Mouse (Mus musculus) thymus, adult 2 months (tissue): Measurements from ENCODE around the gene Smarcad1. TPM values are rescaled to one million over a fixed set of nuclear protein-coding genes. Genes with fewer than 3 reads are reported as not detected.
A peak's percentile ranks its signal among the peaks of the same experiment; 100 is the strongest.
"Not testable (repeated sequence)": the region's sequence is repeated elsewhere in the genome, so short reads cannot be mapped to it uniquely, and the experiment has no call there.

Experiments
- DNase-seq: peaks from one replicate; pipeline ENCODE4 v3.0.0; 2021
- H3K27ac ChIP-seq: fragments of 200-500 bp; 2 replicates; pipeline ENCODE4 v1.5.1; 2012; ENCODE audit warnings: low read length, control low read depth; ENCODE audit not compliant: control insufficient read depth, insufficient read depth
- H3K27me3 ChIP-seq: fragments of 200-500 bp; 2 replicates; pipeline ENCODE4 v1.6.1; 2012; ENCODE audit warnings: mild to moderate bottlenecking, low read length, moderate library complexity, mixed read lengths; ENCODE audit not compliant: control insufficient read depth, insufficient read depth
- H3K36me3 ChIP-seq: fragments of 200-500 bp; 2 replicates; pipeline ENCODE4 v1.6.1; 2012; ENCODE audit warnings: mild to moderate bottlenecking, low read length, moderate library complexity; ENCODE audit not compliant: control insufficient read depth, insufficient read depth
- H3K4me1 ChIP-seq: fragments of 200-500 bp; replicated peaks from 2 replicates; pipeline ENCODE4 v1.6.1; 2012; ENCODE audit warnings: low read length; ENCODE audit not compliant: control insufficient read depth, insufficient read depth
- H3K4me3 ChIP-seq: fragments of 200-500 bp; 2 replicates; pipeline ENCODE4 v1.5.1; 2012; ENCODE audit warnings: mild to moderate bottlenecking, low read length, control low read depth, moderate library complexity; ENCODE audit not compliant: control insufficient read depth, insufficient read depth
- CTCF ChIP-seq: fragments of 200-500 bp; IDR thresholded peaks from 2 replicates; pipeline ENCODE4 v1.5.1; 2012; ENCODE audit warnings: mild to moderate bottlenecking, control low read depth, low read length, moderate library complexity, borderline replicate concordance; ENCODE audit not compliant: control insufficient read depth, poor library complexity, insufficient read depth; ENCODE audit errors: extremely low read depth
- POLR2A ChIP-seq: fragments of 200-500 bp; IDR thresholded peaks from 2 replicates; pipeline ENCODE4 v1.6.1; 2012; ENCODE audit warnings: mild to moderate bottlenecking, low read length, control low read depth, moderate library complexity; ENCODE audit not compliant: control insufficient read depth, poor library complexity, insufficient read depth; ENCODE audit errors: extremely low read depth
- WGBS: fragments of 180-500 bp; shearing (Covaris S2); methylation state at CpG from one replicate; pipeline ENCODE4 v1.1.7; 2018; 5-methylcytosine and 5-hydroxymethylcytosine counted together
- polyA plus RNA-seq: library from polyadenylated mRNA; depleted of rRNA; stranded (reverse); fragments of >200 nt; gene quantifications from 2 replicates; pipeline ENCODE4 v1.2.3, GENCODE M21; 2012; rRNA removed

Smarcad1 gene
- 28.2 and 33.3 TPM in 2 replicates for polyA plus RNA-seq

GRCm38 (mm10) chr6:65042491-65043171 lies at the start of gene Smarcad1:
Smarcad1 (plus strand) TSS chr6:65042583.
- no peak within 1 kb of the TSS for H3K27ac ChIP-seq
- peaks cover 2% of the 10 kb centered on the region for H3K4me1 ChIP-seq
- TF ChIP-seq POLR2A (0 out of 2 replicates have a peak, but pooled peaks have one; percentile 54), CTCF (0 out of 2 replicates have a peak, but pooled peaks have one; percentile 31)
- H3K36me3 ChIP-seq: peaks cover 11% of the 10 kb centered on the region
- peak within 1 kb of the TSS; percentile 81 for H3K4me3 ChIP-seq
- DNase-seq: peak; percentile 76
- under 1% methylated on average over 81 of the region's 81 CpGs for WGBS
- no peaks in the 10 kb centered on the region for H3K27me3 ChIP-seq

- TF ChIP-seq CTCF (no peak), POLR2A (no peak)
- no peaks in the 10 kb centered on the region for H3K27me3 ChIP-seq
- no peak overlapping the region for H3K4me3 ChIP-seq
- H3K36me3 ChIP-seq: no peaks in the 10 kb centered on the region
- no peak for DNase-seq
- no peak overlapping the region for H3K27ac ChIP-seq
- 44% methylated on average over 13 of the region's 13 CpGs for WGBS
- no peaks in the 10 kb centered on the region for H3K4me1 ChIP-seq
Observed at GRCm38 (mm10) chr6:64996824-64997421, 45.5 kb upstream of the Smarcad1 start.

GRCm38 (mm10) chr6:64997805-64998204 lies 44.6 kb upstream of the Smarcad1 start:
- Histone ChIP-seq H3K4me3 (no peak overlapping the region), H3K27ac (no peak overlapping the region), H3K4me1 (no peaks in the 10 kb centered on the region), H3K27me3 (no peaks in the 10 kb centered on the region), H3K36me3 (no peaks in the 10 kb centered on the region)
- TF ChIP-seq CTCF (no peak), POLR2A (no peak)
- no peak for DNase-seq
- 93% methylated on average over 2 of the region's 2 CpGs for WGBS

DNA sequence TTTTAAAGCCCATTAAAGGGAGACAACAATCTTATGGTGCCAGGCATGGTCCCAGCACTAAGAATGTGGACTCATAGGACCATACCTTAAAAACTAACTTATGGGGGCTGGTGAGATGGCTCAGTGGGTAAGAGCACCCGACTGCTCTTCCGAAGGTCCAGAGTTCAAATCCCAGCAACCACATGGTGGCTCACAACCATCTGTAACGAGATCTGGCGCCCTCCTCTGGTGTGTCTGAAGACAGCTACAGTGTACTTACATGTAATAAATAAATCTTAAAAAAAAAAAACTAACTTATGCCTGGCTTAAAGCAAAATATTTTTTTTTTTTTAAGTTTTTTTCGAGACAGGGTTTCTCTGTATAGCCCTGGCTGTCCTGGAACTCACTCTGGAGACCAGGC lies 41.6 kb upstream of the Smarcad1 start:
- not testable (repeated sequence) for H3K27me3 ChIP-seq, H3K4me3 ChIP-seq, H3K36me3 ChIP-seq, H3K27ac ChIP-seq, H3K4me1 ChIP-seq
- peak; percentile 3 for DNase-seq
- WGBS: 81% methylated on average over 5 of the region's 5 CpGs

GRCm38 (mm10) chr6:65002196-65002595 lies 40.2 kb upstream of the Smarcad1 start:
- Histone ChIP-seq H3K27ac (no peak overlapping the region), H3K36me3 (no peaks in the 10 kb centered on the region), H3K4me1 (no peaks in the 10 kb centered on the region), H3K4me3 (no peak overlapping the region), H3K27me3 (no peaks in the 10 kb centered on the region)
- no peak for TF ChIP-seq POLR2A
- no peak for TF ChIP-seq CTCF
- no peak for DNase-seq
- 82% methylated on average over 3 of the region's 3 CpGs for WGBS

- Histone ChIP-seq H3K4me3 (no peak overlapping the region), H3K36me3 (no peaks in the 10 kb centered on the region), H3K27ac (no peak overlapping the region), H3K27me3 (no peaks in the 10 kb centered on the region), H3K4me1 (no peaks in the 10 kb centered on the region)
- DNase-seq: no peak
- WGBS: 17% methylated on average over 5 of the region's 5 CpGs
- TF ChIP-seq CTCF (no peak), POLR2A (no peak)
Observed at GRCm38 (mm10) chr6:65008836-65009235, 33.5 kb upstream of the Smarcad1 start.

- H3K4me3 ChIP-seq: no peak overlapping the region
- H3K27ac ChIP-seq: no peak overlapping the region
- no peaks in the 10 kb centered on the region for H3K27me3 ChIP-seq
- H3K4me1 ChIP-seq: no peaks in the 10 kb centered on the region
- 92% methylated on average over 5 of the region's 5 CpGs for WGBS
- no peak for TF ChIP-seq CTCF
- no peak for TF ChIP-seq POLR2A
- no peak for DNase-seq
- no peaks in the 10 kb centered on the region for H3K36me3 ChIP-seq
Observed at GRCm38 (mm10) chr6:65011444-65011990, 30.9 kb upstream of the Smarcad1 start.
